Mouse (Mus musculus) brown adipose tissue, adult 24 weeks (tissue): ENCODE measurements around the gene Adtrp. TPM values are rescaled to one million over a fixed set of nuclear protein-coding genes. Genes with fewer than 3 reads are reported as not detected.

Source experiments
- H3K27ac ChIP-seq: fragments of 200-500 bp; replicated peaks from 2 replicates; pipeline ENCODE4 v1.5.1; 2012; ENCODE audit warnings: low read depth, mild to moderate bottlenecking, low read length
- H3K4me1 ChIP-seq: fragments of 200-500 bp; 2 replicates; pipeline ENCODE4 v1.6.1; 2012; ENCODE audit warnings: low read length, mixed read lengths; ENCODE audit not compliant: control insufficient read depth, insufficient read depth, insufficient read length
- H3K4me3 ChIP-seq: fragments of 200-500 bp; 2 replicates; pipeline ENCODE4 v1.5.1; 2012; ENCODE audit warnings: low read depth, mild to moderate bottlenecking, low read length, moderate library complexity; ENCODE audit not compliant: insufficient read depth
- polyA plus RNA-seq: library from polyadenylated mRNA; stranded (reverse); fragments of >200 nt; gene quantifications from 2 replicates; pipeline ENCODE4 v1.2.4, GENCODE M21; 2012; ENCODE audit not compliant: missing spikeins, insufficient read depth, insufficient read length

Gene Adtrp
- polyA plus RNA-seq, 1 experiment = 115 TPM

DNA sequence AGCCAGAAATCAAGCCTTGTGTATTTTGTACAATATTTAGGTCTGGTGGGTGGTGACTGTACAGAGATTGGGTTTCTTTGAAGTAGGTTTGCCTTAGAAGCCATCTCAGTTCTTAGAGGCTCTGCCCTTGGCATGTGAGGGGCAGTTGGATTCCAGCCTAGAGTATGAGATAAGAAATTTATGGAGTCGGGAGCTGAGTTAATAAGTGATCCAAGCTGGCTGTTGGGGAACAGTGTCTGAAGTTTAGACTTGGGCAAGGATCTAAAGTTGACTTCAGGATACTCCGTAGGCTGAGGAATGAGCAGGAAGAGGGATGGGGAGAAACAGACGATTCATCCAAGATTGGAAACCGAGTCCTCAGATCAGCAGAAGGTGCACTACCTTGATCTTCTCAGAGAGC, 29.9 kb downstream of the Adtrp start:
- Histone ChIP-seq H3K4me1 (no peaks in the 10 kb centered on the region), H3K27ac (no peak overlapping the region), H3K4me3 (no peak overlapping the region)

DNA sequence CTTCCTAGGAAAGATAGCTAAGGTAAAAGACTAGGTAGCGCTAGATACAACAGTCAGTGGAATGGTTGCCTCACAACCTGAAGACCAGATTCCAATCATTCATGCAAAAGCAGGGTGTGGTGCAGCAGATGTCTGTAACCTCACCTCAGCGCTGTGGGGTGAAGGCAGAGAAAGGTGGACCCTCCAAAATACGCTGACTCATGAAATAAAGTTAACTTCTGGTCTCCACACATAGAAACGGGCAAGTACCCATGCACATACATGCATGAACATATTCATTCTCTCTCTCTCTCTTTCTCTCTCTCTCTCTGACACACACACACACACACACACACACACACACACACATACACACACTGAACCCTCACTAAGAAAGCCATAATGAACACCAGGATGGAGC, 30.8 kb downstream of the Adtrp start:
- no peak overlapping the region for H3K4me3 ChIP-seq
- no peak overlapping the region for H3K27ac ChIP-seq
- H3K4me1 ChIP-seq = no peaks in the 10 kb centered on the region

DNA sequence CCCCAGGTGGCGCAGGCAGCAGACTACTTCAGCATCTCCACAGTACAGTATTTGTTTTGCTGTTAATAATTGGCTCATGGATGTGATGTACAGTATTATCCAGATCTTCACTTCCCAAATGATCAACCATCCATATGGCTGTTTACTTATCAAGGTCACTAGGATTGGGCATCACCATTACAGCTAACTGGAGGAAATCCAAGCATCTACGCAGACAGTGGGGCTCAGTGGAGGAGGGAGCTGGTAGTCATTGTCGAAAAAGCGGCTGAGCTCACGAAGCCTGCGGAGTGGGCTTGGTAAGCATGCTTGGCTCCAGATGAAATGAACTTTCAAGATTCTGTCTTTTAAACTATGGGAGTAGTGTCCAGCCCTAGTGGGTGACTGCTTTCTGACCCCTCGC, 36.7 kb downstream of the Adtrp start:
- Histone ChIP-seq H3K4me3 (no peak overlapping the region), H3K27ac (no peak overlapping the region)

DNA sequence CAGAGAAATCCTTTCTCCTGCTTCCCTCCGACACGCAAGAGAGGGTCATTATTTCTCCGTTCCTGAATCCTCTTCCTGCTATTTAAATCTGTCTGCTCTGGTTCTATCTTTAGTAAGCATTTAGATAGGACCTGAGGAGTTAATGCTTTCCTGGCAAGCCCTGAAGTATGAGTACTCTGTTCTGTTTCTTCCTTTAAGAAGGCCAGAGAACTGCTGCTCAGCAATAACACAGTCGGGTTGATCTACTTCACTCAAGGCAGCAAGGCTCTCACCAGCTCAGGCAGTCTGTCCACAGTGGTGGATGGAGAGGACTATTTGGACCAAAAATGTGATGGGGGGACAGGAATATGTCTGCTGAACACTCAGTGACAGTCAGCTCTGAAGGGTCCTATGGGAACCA, 39.7 kb downstream of the Adtrp start:
- Histone ChIP-seq H3K4me3 (no peak overlapping the region), H3K4me1 (no peaks in the 10 kb centered on the region), H3K27ac (no peak overlapping the region)

More for the DNA sequence above, 36.7 kb downstream of the Adtrp start:
- no peaks in the 10 kb centered on the region for H3K4me1 ChIP-seq

DNA sequence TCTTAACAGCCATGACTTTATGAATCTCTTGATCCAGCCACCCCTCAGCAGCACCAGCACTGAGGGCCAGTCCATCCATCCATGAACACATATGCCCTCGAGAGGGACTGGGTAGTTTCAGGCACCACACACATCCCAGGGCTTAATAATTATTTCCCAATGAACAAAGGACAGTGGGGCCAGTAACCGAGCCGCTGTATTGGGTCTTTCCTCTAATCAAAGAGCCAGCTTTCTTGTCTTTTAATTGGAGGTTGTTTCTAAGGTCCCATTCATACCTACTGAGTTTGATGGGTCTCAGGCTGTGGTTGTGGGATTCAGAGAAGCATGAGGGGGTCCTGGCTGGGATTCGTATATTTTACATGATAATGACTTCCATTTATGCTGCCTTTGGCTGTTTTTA, 40.2 kb downstream of the Adtrp start:
- no peaks in the 10 kb centered on the region for H3K4me1 ChIP-seq
- no peak overlapping the region for H3K27ac ChIP-seq
- no peak overlapping the region for H3K4me3 ChIP-seq

DNA sequence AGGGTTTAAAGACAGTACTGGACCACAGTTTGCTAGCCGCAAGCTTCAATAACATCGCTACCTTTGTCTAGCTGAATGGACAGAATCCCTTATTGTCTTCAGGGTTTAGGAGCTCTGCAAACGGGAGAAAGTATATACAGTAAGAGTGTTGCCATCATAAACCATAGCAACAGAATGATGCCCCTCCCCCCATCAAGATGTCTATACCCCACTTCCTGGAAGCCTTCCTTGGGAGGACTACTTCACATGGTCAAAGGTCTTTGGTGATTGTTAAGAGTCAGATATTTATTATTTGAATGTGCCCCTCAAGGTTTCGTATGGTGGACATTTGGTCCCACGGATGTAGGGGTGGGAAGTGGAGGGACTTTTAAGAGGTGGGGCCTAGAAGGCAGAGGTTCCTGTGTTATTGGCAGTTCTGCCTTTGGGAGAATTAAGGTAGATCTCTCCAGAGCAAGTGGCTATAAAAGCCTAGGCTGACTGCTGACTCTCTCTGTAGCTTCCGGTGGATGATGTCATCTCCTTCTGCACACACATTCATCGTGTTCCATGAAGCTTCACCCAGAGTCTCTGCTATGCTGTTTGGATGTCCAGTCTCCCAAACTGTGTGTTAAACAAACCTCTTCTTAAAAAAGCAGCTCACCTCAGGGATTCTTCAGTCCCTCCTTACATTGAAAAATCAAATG, 42.2 kb downstream of the Adtrp start:
- H3K4me1 ChIP-seq = peaks cover 2% of the 10 kb centered on the region; the same call in 1 of the 2 replicates

DNA sequence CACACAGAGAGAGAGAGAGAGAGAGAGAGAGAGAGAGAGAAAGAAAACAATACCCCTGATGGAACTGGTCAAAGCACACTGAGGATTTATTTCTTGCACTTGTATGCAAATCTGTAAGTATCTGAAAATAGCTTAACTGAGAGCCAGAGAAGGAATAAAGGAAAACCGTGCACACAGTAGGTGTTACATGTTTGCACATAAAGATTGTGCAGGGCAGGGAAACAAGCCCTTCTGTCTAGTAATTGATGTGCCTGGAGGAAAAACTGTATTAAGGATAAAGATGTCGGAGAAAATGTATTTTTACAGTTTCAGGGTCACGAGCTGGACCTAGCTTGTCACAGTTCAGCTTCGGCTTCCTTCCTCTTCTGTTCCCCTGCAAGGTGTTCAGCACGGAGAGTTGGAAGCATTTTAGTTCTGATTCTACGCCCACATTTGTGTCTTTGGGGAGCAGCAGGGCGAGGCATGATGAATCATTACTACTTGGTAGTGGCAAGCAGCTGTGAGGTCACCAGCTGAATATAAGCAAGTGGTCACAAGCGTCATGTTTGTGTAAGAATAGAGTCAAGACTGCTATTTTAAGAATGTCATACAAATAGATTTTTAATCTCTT, 43.7 kb downstream of the Adtrp start:
- H3K4me1 ChIP-seq = peaks cover 2% of the 10 kb centered on the region; the same call in 1 of the 2 replicates
- no peak overlapping the region for H3K4me3 ChIP-seq
- no peak overlapping the region for H3K27ac ChIP-seq

More for the DNA sequence above, 42.2 kb downstream of the Adtrp start:
- Histone ChIP-seq H3K4me3 (no peak overlapping the region), H3K27ac (no peak overlapping the region)

DNA sequence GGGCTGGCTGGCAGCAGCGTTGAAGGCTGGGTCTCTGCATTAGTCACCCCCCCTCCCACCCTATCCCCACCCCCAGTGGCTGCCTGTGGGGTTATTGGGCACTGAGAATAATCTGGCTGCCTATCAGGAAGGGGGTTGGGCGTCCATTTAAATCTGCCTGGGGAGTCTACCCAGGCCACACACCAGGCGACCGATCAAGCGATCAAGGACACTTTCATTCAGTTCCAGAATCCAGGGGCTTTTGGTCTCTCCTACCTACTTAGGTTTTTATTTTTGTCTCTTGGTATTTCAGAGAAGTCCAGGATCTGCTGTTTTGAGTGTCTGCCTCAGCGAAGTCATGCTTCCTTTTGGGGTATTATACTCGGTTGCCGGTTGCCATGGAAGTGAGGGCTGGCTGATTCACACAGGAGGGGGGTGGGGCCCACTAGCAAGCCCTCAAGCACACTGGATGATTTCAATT, 46.3 kb downstream of the Adtrp start:
- H3K4me3 ChIP-seq = no peak overlapping the region
- peaks cover 2% of the 10 kb centered on the region; the same call in 1 of the 2 replicates for H3K4me1 ChIP-seq
- no peak overlapping the region for H3K27ac ChIP-seq

DNA sequence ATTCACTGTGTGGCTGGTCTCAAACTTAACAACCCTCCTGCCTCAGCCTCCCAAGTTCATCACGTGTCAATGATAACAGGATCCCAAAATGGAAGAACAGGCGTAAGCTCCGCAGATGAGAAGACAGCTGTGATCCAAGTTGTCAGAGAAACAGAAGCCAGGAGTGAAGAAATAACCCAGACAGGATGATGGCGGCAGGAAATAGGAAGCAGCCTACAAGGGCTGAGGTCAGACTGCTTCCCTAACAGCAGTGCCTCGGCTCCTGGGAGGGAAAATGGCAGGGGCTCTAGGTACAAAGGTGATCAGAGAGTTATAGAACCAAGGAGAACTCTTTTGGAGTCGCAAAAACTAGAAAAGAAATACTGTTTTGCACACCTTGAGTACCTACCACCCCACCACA, 54.6 kb downstream of the Adtrp start:
- Histone ChIP-seq H3K4me3 (no peak overlapping the region), H3K4me1 (no peaks in the 10 kb centered on the region), H3K27ac (no peak overlapping the region)

DNA sequence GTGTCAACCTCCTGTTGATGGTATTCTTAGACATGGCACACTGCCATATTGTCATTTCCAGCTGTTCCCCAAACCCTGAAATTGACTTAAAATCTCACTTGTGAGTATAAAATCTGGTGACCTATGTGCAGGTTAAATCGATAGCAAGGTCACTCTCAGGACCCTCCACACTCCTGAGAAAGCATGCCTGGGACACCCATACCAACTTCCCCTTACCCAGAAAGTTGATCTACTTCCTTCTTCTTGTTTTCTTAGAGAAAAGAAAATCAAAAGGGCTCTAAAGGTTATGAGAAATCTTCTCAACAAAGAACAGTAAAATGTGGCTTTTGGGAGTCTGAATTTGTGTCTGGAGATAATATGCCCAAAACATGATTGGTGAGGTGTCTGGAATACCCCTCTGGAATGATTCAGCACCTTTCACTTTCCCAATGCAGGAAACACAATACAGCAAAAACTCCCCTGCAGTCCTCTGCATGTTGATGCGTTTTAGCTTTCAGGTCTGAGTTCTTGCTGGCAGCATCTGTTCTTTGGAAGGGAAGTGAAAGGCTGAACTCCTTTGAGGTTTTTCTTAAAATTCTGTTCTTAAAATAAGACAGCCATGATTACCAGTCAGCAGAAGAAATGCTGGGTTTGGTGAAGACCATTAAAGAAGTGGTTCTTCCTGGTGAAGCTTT, 59.5 kb downstream of the Adtrp start:
- Histone ChIP-seq H3K27ac (0 out of 2 replicates have a peak overlapping the region, but pooled peaks have one; percentile 21), H3K4me3 (no peak overlapping the region), H3K4me1 (no peaks in the 10 kb centered on the region)

DNA sequence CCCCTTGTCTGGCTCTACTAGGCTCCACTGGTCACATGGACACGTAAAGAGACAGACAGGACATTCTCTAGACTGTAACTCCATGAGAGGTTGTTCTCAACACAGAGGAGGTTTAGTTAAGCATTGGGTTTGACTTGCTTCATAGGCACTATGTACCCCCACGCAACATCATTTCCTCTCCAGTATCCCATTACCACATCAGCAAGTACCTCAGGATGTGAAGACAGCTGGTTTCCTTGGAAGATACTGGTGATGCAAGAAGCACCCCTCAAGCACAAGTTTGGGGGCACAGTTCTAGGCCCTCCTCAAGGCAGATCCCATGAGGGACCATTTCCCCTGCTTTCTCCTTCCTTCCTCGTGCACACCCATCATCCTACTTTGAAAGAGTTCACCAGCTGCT, 60.8 kb downstream of the Adtrp start:
- no peak overlapping the region for H3K27ac ChIP-seq
- H3K4me3 ChIP-seq = no peak overlapping the region
- H3K4me1 ChIP-seq = no peaks in the 10 kb centered on the region

DNA sequence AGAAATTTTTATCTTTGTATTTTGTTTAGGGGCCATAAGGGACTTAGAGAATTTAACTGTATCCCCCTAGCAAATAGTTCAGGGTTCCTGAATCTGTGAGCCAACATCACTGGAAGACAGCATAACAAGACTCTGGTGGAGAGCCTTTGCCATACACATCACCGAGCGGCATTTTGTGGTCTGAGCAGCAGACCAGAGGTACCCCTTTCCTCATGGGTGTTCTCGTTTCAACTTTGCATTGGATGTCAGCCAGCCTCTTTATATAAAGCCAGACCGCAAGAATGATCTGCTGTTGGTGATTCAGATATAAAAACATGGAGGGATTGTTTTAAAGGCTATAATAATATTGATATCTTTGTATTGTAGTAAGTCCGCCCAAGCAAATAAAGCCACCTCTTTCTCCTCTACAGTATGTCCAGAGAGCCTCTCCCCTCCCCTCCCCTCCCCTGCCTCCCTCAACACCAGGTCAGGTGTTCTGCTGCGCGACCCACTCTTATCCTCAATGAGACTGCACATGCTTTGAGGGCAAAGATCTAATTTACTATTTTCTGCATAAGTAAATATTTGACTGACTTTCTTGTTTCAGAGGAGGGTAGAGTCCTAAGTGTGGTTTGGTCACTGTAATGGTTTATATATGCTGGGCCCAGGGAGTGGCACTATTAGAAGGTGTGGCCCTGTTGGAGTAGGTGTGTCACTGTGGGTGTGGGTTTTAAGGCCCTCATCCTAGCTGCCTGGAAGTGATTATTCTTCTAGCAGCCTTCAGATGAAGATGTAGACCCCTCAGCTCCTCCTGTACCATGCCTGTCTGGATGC, 62.4 kb downstream of the Adtrp start:
- Histone ChIP-seq H3K4me3 (no peak overlapping the region), H3K4me1 (no peaks in the 10 kb centered on the region), H3K27ac (no peak overlapping the region)

DNA sequence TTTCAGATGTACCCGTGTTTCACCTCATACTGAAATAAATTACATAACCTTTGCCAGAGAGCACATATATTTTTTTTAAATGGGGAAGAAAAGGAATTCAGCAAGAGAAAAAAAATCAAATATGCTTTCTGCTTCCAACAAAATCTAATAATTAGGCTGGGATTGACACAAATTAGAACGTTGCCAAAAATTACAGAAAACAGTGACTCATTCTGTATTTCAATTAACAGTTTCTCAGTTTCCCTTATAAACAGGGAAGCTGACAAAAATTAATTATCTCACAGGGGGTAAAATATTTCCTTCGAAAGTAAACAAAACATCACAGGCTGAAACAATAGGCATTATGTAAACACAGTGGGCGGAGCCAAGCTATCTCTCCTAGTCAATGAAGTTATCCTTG, 67.2 kb downstream of the Adtrp start:
- Histone ChIP-seq H3K27ac (no peak overlapping the region), H3K4me3 (no peak overlapping the region), H3K4me1 (no peaks in the 10 kb centered on the region)

DNA sequence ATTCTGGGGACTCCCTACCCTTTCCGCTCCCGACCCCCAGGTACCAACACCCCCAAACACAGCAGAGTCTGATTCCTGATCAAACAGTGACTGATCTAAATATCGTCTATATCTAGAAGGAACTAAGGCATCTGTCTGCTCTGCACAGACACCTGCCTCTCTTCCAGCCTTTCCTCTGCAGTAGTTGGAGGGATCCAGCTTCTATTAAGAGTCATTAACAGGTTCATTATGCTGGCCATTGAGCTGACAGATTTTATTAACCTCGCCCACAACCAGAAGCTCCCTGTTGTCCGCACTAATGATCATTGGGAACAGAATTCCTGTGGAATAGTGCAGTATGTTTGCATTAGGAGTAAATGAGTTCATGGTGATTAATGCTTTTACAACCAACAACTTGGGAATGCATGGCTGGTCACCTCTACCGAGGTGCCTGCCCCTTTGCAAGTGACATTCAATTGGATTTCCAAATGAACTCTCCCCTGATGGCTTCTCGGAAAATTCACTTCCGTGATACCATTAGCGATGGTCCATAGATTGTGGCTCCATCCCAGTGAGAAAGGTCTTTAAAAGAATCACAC, 67.8 kb downstream of the Adtrp start:
- no peak overlapping the region for H3K27ac ChIP-seq
- H3K4me1 ChIP-seq = no peaks in the 10 kb centered on the region
- no peak overlapping the region for H3K4me3 ChIP-seq
